Mouse (Mus musculus) liver, embryonic 12.5 days (tissue): ENCODE results near the gene Lrfn4. TPM values are rescaled to one million over a fixed set of nuclear protein-coding genes. Genes with fewer than 3 reads are reported as not detected.
"Not testable (repeated sequence)": the region's sequence is repeated elsewhere in the genome, so short reads cannot be mapped to it uniquely, and the experiment has no call there.

ENCODE experiments used
- ATAC-seq: fragments of 200-750 bp; cut with Nextera tagmentation; 2 replicates; pipeline ENCODE4 v1.8.0; 2017; ENCODE audit warnings: moderate number of reproducible peaks, mild to moderate bottlenecking, moderate library complexity
- H3K27ac ChIP-seq: fragments of 300-500 bp; sonication (generic); 2 replicates; pipeline ENCODE4 v1.5.1; 2016; ENCODE audit warnings: mild to moderate bottlenecking
- H3K27me3 ChIP-seq: fragments of 300-500 bp; sonication (generic); replicated peaks from 2 replicates; pipeline ENCODE4 v1.6.1; 2016; ENCODE audit warnings: mild to moderate bottlenecking, moderate library complexity
- H3K36me3 ChIP-seq: fragments of 300-500 bp; sonication (generic); 2 replicates; pipeline ENCODE4 v1.6.1; 2016; ENCODE audit warnings: mild to moderate bottlenecking, moderate library complexity
- H3K4me1 ChIP-seq: fragments of 300-500 bp; sonication (generic); 2 replicates; pipeline ENCODE4 v1.6.1; 2016
- H3K4me2 ChIP-seq: fragments of 300-500 bp; sonication (generic); 2 replicates; pipeline ENCODE4 v1.6.1; 2016; ENCODE audit warnings: mild to moderate bottlenecking, moderate library complexity
- H3K4me3 ChIP-seq: fragments of 300-500 bp; sonication (generic); 2 replicates; pipeline ENCODE4 v1.5.1; 2016; ENCODE audit warnings: mild to moderate bottlenecking, moderate library complexity
- H3K9ac ChIP-seq: fragments of 300-500 bp; sonication (generic); 2 replicates; pipeline ENCODE4 v1.6.1; 2016; ENCODE audit warnings: mild to moderate bottlenecking, moderate library complexity
- H3K9me3 ChIP-seq: fragments of 300-500 bp; sonication (generic); replicated peaks from 2 replicates; pipeline ENCODE4 v1.6.1; 2016; ENCODE audit warnings: mild to moderate bottlenecking, moderate library complexity
- WGBS: fragments of 180-500 bp; shearing (Covaris S2); methylation state at CpG from one replicate; pipeline ENCODE4 v1.1.7; 2016; ENCODE audit not compliant: insufficient replicate concordance; 5-methylcytosine and 5-hydroxymethylcytosine counted together
- polyA plus RNA-seq: library from polyadenylated mRNA; unstranded; fragments of >200 nt; fragmentation: Nextera tagmentation; extraction: Ambion mirVana; gene quantifications from 2 replicates; pipeline ENCODE4 v1.2.1, GENCODE M21; 2016

Gene Lrfn4
- polyA plus RNA-seq, 1 experiment from 2014 or later = 2.7 TPM

GRCm38 (mm10) chr19:4605654-4606053 lies 9.8 kb downstream of the Lrfn4 start:
- WGBS = 78% methylated on average over 4 of the region's 4 CpGs
- peaks cover 26% of the 10 kb centered on the region for H3K4me1 ChIP-seq
- no peak overlapping the region for H3K9ac ChIP-seq
- H3K9me3 ChIP-seq = no peaks in the 10 kb centered on the region
- H3K4me2 ChIP-seq = no peak overlapping the region
- H3K36me3 ChIP-seq = peaks cover 11% of the 10 kb centered on the region
- no peak overlapping the region for H3K4me3 ChIP-seq
- no peak for ATAC-seq
- no peaks in the 10 kb centered on the region for H3K27me3 ChIP-seq
- no peak overlapping the region for H3K27ac ChIP-seq

GRCm38 (mm10) chr19:4603801-4604723 lies 11.4 kb downstream of the Lrfn4 start:
- Histone ChIP-seq H3K9me3 (no peaks in the 10 kb centered on the region), H3K4me3 (no peak overlapping the region), H3K4me2 (no peak overlapping the region), H3K36me3 (peaks cover 11% of the 10 kb centered on the region), H3K9ac (no peak overlapping the region), H3K27ac (no peak overlapping the region), H3K4me1 (peaks cover 26% of the 10 kb centered on the region), H3K27me3 (no peaks in the 10 kb centered on the region)
- peak; percentile 64 for ATAC-seq
- WGBS = 37% methylated on average over 24 of the region's 24 CpGs

- Histone ChIP-seq H3K9me3 (no peaks in the 10 kb centered on the region), H3K9ac (no peak overlapping the region), H3K27me3 (no peaks in the 10 kb centered on the region), H3K4me1 (peaks cover 26% of the 10 kb centered on the region), H3K4me3 (no peak overlapping the region), H3K36me3 (peaks cover 11% of the 10 kb centered on the region), H3K27ac (no peak overlapping the region), H3K4me2 (no peak overlapping the region)
- WGBS = 82% methylated on average over 20 of the region's 20 CpGs
- no peak for ATAC-seq
These were observed 13.0 kb downstream of the Lrfn4 start for GRCm38 (mm10) chr19:4602459-4602858.

GRCm38 (mm10) chr19:4596071-4596470 lies 19.4 kb downstream of the Lrfn4 start:
- no peak overlapping the region for H3K27ac ChIP-seq
- no peak overlapping the region for H3K9ac ChIP-seq
- no peaks in the 10 kb centered on the region for H3K4me1 ChIP-seq
- no peak for ATAC-seq
- no peaks in the 10 kb centered on the region for H3K36me3 ChIP-seq
- H3K27me3 ChIP-seq = 0 out of 2 replicates have a peak, but pooled peaks cover 4% of the 10 kb centered on the region
- WGBS = 62% methylated on average over 2 of the region's 2 CpGs
- H3K4me2 ChIP-seq = no peak overlapping the region
- no peak overlapping the region for H3K4me3 ChIP-seq
- no peaks in the 10 kb centered on the region for H3K9me3 ChIP-seq

- ATAC-seq = no peak
- Histone ChIP-seq H3K36me3 (no peaks in the 10 kb centered on the region), H3K27me3 (peaks cover 11% of the 10 kb centered on the region; the same call in 1 of the 2 replicates), H3K4me2 (no peak overlapping the region), H3K4me3 (no peak overlapping the region), H3K4me1 (no peaks in the 10 kb centered on the region), H3K27ac (no peak overlapping the region), H3K9ac (no peak overlapping the region), H3K9me3 (no peaks in the 10 kb centered on the region)
- WGBS = 58% methylated on average over 7 of the region's 7 CpGs
These were observed 21.5 kb downstream of the Lrfn4 start for GRCm38 (mm10) chr19:4593792-4594522.

- 76% methylated on average over 3 of the region's 3 CpGs for WGBS
- Histone ChIP-seq H3K27ac (no peak overlapping the region), H3K9ac (no peak overlapping the region), H3K9me3 (no peaks in the 10 kb centered on the region), H3K4me3 (no peak overlapping the region), H3K4me1 (no peaks in the 10 kb centered on the region), H3K4me2 (no peak overlapping the region), H3K36me3 (no peaks in the 10 kb centered on the region), H3K27me3 (peaks cover 25% of the 10 kb centered on the region)
- ATAC-seq = no peak
These were observed 25.4 kb downstream of the Lrfn4 start for GRCm38 (mm10) chr19:4590025-4590424.

GRCm38 (mm10) chr19:4589081-4589480 lies 26.4 kb downstream of the Lrfn4 start:
- ATAC-seq = no peak

GRCm38 (mm10) chr19:4588430-4588829 lies 27.0 kb downstream of the Lrfn4 start:
- peaks cover 27% of the 10 kb centered on the region for H3K27me3 ChIP-seq
- no peak overlapping the region for H3K27ac ChIP-seq
- no peaks in the 10 kb centered on the region for H3K4me1 ChIP-seq
- no peak overlapping the region for H3K9ac ChIP-seq
- no peak overlapping the region for H3K4me2 ChIP-seq
- 42% methylated on average over 3 of the region's 3 CpGs for WGBS
- no peak overlapping the region for H3K4me3 ChIP-seq
- H3K36me3 ChIP-seq = no peaks in the 10 kb centered on the region
- ATAC-seq = no peak
- H3K9me3 ChIP-seq = no peaks in the 10 kb centered on the region

More at GRCm38 (mm10) chr19:4589081-4589480, 26.4 kb downstream of the Lrfn4 start:
- no peak overlapping the region for H3K27ac ChIP-seq
- no peak overlapping the region for H3K4me3 ChIP-seq
- H3K4me2 ChIP-seq = no peak overlapping the region
- H3K36me3 ChIP-seq = no peaks in the 10 kb centered on the region
- H3K9me3 ChIP-seq = no peaks in the 10 kb centered on the region
- WGBS = 68% methylated on average over 1 of the region's 1 CpGs
- no peak overlapping the region for H3K9ac ChIP-seq
- peaks cover 27% of the 10 kb centered on the region for H3K27me3 ChIP-seq
- no peaks in the 10 kb centered on the region for H3K4me1 ChIP-seq

- H3K36me3 ChIP-seq = no peaks in the 10 kb centered on the region
- ATAC-seq = no peak
- H3K4me3 ChIP-seq = no peak overlapping the region
- no peaks in the 10 kb centered on the region for H3K9me3 ChIP-seq
- H3K27ac ChIP-seq = no peak overlapping the region
- H3K9ac ChIP-seq = no peak overlapping the region
- H3K4me2 ChIP-seq = no peak overlapping the region
- WGBS = 55% methylated on average over 2 of the region's 2 CpGs
- peaks cover 23% of the 10 kb centered on the region for H3K27me3 ChIP-seq
- no peaks in the 10 kb centered on the region for H3K4me1 ChIP-seq
These were observed 28.0 kb downstream of the Lrfn4 start for GRCm38 (mm10) chr19:4587426-4587825.

- not testable (repeated sequence) for ATAC-seq, H3K4me1 ChIP-seq, H3K4me2 ChIP-seq, H3K27ac ChIP-seq, H3K9me3 ChIP-seq, H3K36me3 ChIP-seq, H3K9ac ChIP-seq, H3K4me3 ChIP-seq
- peaks cover 23% of the 10 kb centered on the region for H3K27me3 ChIP-seq
These were observed 28.7 kb downstream of the Lrfn4 start for GRCm38 (mm10) chr19:4586783-4587182.

GRCm38 (mm10) chr19:4583856-4584255 lies 31.6 kb downstream of the Lrfn4 start:
- Histone ChIP-seq H3K4me1 (no peaks in the 10 kb centered on the region), H3K4me2 (no peak overlapping the region), H3K27ac (no peak overlapping the region), H3K36me3 (no peaks in the 10 kb centered on the region), H3K4me3 (no peak overlapping the region), H3K27me3 (peaks cover 18% of the 10 kb centered on the region), H3K9me3 (no peaks in the 10 kb centered on the region), H3K9ac (no peak overlapping the region)
- 62% methylated on average over 2 of the region's 2 CpGs for WGBS
- no peak for ATAC-seq

- no peak overlapping the region for H3K9ac ChIP-seq
- H3K27ac ChIP-seq = no peak overlapping the region
- H3K4me1 ChIP-seq = peaks cover 6% of the 10 kb centered on the region
- 64% methylated on average over 5 of the region's 5 CpGs for WGBS
- no peak for ATAC-seq
- H3K27me3 ChIP-seq = peaks cover 5% of the 10 kb centered on the region; the same call in 1 of the 2 replicates
- no peak overlapping the region for H3K4me2 ChIP-seq
- H3K36me3 ChIP-seq = no peaks in the 10 kb centered on the region
- H3K9me3 ChIP-seq = no peaks in the 10 kb centered on the region
- H3K4me3 ChIP-seq = no peak overlapping the region
These were observed 36.2 kb downstream of the Lrfn4 start for GRCm38 (mm10) chr19:4579296-4579695.
